Mouse (Mus musculus) spleen, adult 2 months (tissue): ENCODE measurements around the gene Tbx10.
A peak's percentile ranks its signal among the peaks of the same experiment; 100 is the strongest.

Source experiments
- CTCF ChIP-seq: fragments of 200-500 bp; IDR thresholded peaks from 2 replicates; pipeline ENCODE4 v1.5.1; 2011; ENCODE audit warnings: mild to moderate bottlenecking, inconsistent platforms; ENCODE audit not compliant: insufficient read depth, insufficient read length, insufficient replicate concordance; ENCODE audit errors: extremely low read depth
- POLR2A ChIP-seq: fragments of 200-500 bp; IDR thresholded peaks from 2 replicates; pipeline ENCODE4 v1.6.1; 2011; ENCODE audit warnings: low read depth, low read length, inconsistent platforms

GRCm38 (mm10) chr19:4018743-4019583, 26.4 kb downstream of the Tbx10 start:
- TF ChIP-seq CTCF (peak; percentile 69; the same call in 1 of the 2 replicates), POLR2A (no peak)
